Mouse (Mus musculus) embryo, embryonic 10 days (tissue): Measurements from ENCODE around the gene Snd1.
A peak's percentile ranks its signal among the peaks of the same experiment; 100 is the strongest.

ENCODE experiments used
- DNase-seq: peaks from one replicate; pipeline ENCODE4 v3.0.0-alpha.2; 2015; ENCODE audit warnings: low spot score

Snd1 gene

GRCm38 (mm10) chr6:28803678-28804279 lies 328.8 kb downstream of the Snd1 start:
- DNase-seq: no peak

- no peak for DNase-seq
Measured at GRCm38 (mm10) chr6:28804751-28805150, 329.8 kb downstream of the Snd1 start.

- DNase-seq: no peak
Measured at GRCm38 (mm10) chr6:28813057-28813456, 338.1 kb downstream of the Snd1 start.

GRCm38 (mm10) chr6:28814895-28815294 lies 340.0 kb downstream of the Snd1 start:
- no peak for DNase-seq

GRCm38 (mm10) chr6:28817039-28817438 lies 342.1 kb downstream of the Snd1 start:
- no peak for DNase-seq

- no peak for DNase-seq
Measured at GRCm38 (mm10) chr6:28819509-28820358, 344.8 kb downstream of the Snd1 start.

- no peak for DNase-seq
Measured at GRCm38 (mm10) chr6:28822296-28822695, 347.4 kb downstream of the Snd1 start.

GRCm38 (mm10) chr6:28823375-28823774 lies 348.4 kb downstream of the Snd1 start:
- no peak for DNase-seq

GRCm38 (mm10) chr6:28823802-28824201 lies 348.9 kb downstream of the Snd1 start:
- no peak for DNase-seq

- no peak for DNase-seq
Measured at GRCm38 (mm10) chr6:28825894-28826293, 351.0 kb downstream of the Snd1 start.

- DNase-seq: no peak
Measured at GRCm38 (mm10) chr6:28826689-28827389, 351.9 kb downstream of the Snd1 start.

GRCm38 (mm10) chr6:28827565-28827964 lies 352.6 kb downstream of the Snd1 start:
- DNase-seq: no peak

GRCm38 (mm10) chr6:28828593-28828992 lies 353.7 kb downstream of the Snd1 start:
- peak; percentile 49 for DNase-seq

GRCm38 (mm10) chr6:28830306-28830705 lies 355.4 kb downstream of the Snd1 start:
- no peak for DNase-seq

GRCm38 (mm10) chr6:28831011-28831853 lies 356.3 kb downstream of the Snd1 start, which contains the start of gene Lrrc4:
TSS of gene Lrrc4 (minus strand) at chr6:28831747.
- no peak for DNase-seq

GRCm38 (mm10) chr6:28831854-28832750 lies 357.2 kb downstream of the Snd1 start:
- peak; percentile 70 for DNase-seq

- peak; percentile 70 for DNase-seq
Measured at GRCm38 (mm10) chr6:28832751-28833291, 357.9 kb downstream of the Snd1 start.

- DNase-seq: peak; percentile 72
Measured at GRCm38 (mm10) chr6:28833380-28833822, 358.5 kb downstream of the Snd1 start.

GRCm38 (mm10) chr6:28834046-28834445 lies 359.1 kb downstream of the Snd1 start:
- no peak for DNase-seq

- no peak for DNase-seq
Measured at GRCm38 (mm10) chr6:28836600-28836999, 361.7 kb downstream of the Snd1 start.
